Mouse (Mus musculus): ENCODE measurements at regions not wholly inside any gene's neighbourhood (a gene's known extent, or its start where the extent isn't known, plus 50 kb on each side); places are given as distances from the start of the nearest gene placed in this dataset.

DNA sequence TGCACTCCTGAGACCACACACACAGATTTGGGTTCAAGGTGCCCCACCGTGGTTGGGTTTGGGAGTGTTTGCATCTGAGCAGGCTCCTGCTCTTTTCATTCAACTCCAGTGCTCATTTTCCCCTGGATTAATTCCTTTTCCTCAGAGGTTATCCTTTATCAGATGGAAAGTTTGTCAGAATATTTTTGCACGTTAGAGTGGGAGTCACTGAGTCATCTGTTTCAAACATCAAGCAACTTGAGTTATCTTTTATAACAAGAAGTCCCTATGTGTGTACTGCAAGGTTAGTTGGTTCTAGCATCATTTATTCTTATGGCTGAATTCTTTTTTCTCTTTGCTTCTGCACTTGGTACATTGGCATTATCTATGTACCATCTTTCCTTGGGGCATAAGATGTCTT, 142.8 kb upstream of the Cxcr4 start:
- 78% methylated on average over 2 of the region's 2 CpGs for WGBS
- H3K9ac ChIP-seq (replicated peaks; ENCODE audit: low read length) = no peak overlapping the region
- no peak overlapping the region for H3K27ac ChIP-seq (replicated peaks; ENCODE audit: low read depth, low read length)
- H3K4me3 ChIP-seq (replicated peaks; ENCODE audit: low read depth, low read length) = no peak overlapping the region
- no peak overlapping the region for H3K4me2 ChIP-seq (ENCODE audit: low read length)
- H3K4me1 ChIP-seq (ENCODE audit: control insufficient read depth, insufficient read depth, low read length) = no peaks in the 10 kb centered on the region
- DNase-seq (no peak), ATAC-seq (ENCODE audit: low FRiP score, low TSS enrichment) (no peak)
- no peaks in the 10 kb centered on the region for H3K9me3 ChIP-seq (ENCODE audit: control insufficient read depth, low read length)
- no peaks in the 10 kb centered on the region for H3K27me3 ChIP-seq (ENCODE audit: control insufficient read depth, insufficient read depth, low read length)
- no peaks in the 10 kb centered on the region for H3K36me3 ChIP-seq (ENCODE audit: control insufficient read depth, insufficient read depth, low read length)

DNA sequence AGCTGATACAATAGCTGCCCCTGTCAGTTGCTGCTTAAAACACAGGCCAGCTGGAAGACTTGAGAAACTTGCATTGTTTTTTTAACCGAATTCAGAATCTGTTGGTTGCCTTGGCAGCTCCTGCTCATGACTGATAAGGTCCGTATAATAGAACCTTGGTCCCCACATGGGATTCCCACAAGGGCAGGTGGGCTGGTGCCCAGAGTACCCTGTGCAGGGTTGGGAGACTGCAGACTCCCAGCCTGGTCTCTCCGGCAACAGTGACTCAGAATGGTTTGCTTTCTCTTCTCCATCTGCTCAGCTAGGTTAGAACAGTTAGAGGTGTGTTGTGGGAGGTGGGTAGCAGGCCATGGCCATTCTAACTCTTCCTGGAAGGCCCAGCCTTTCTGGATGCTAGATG, 139.4 kb upstream of the Cxcr4 start:
- Histone ChIP-seq H3K9ac (replicated peaks; ENCODE audit: low read length) (no peak overlapping the region), H3K4me1 (ENCODE audit: control insufficient read depth, insufficient read depth, low read length) (no peaks in the 10 kb centered on the region), H3K4me2 (ENCODE audit: low read length) (no peak overlapping the region), H3K27ac (replicated peaks; ENCODE audit: low read depth, low read length) (no peak overlapping the region), H3K27me3 (ENCODE audit: control insufficient read depth, insufficient read depth, low read length) (no peaks in the 10 kb centered on the region), H3K36me3 (ENCODE audit: control insufficient read depth, insufficient read depth, low read length) (no peaks in the 10 kb centered on the region), H3K4me3 (replicated peaks; ENCODE audit: low read depth, low read length) (no peak overlapping the region), H3K9me3 (ENCODE audit: control insufficient read depth, low read length) (no peaks in the 10 kb centered on the region)
- DNase-seq (peak; percentile 6), ATAC-seq (ENCODE audit: low FRiP score, low TSS enrichment) (no peak)
- WGBS = 67% methylated on average over 3 of the region's 3 CpGs

GRCm38 (mm10) chr1:128724433-128725091, 132.5 kb upstream of the Cxcr4 start:
- Histone ChIP-seq H3K4me2 (ENCODE audit: low read length) (no peak overlapping the region), H3K9me3 (ENCODE audit: control insufficient read depth, low read length) (no peaks in the 10 kb centered on the region), H3K36me3 (ENCODE audit: control insufficient read depth, insufficient read depth, low read length) (no peaks in the 10 kb centered on the region), H3K27me3 (ENCODE audit: control insufficient read depth, insufficient read depth, low read length) (no peaks in the 10 kb centered on the region), H3K4me3 (replicated peaks; ENCODE audit: low read depth, low read length) (no peak overlapping the region), H3K4me1 (ENCODE audit: control insufficient read depth, insufficient read depth, low read length) (no peaks in the 10 kb centered on the region), H3K9ac (replicated peaks; ENCODE audit: low read length) (no peak overlapping the region), H3K27ac (replicated peaks; ENCODE audit: low read depth, low read length) (no peak overlapping the region)
- DNase-seq (no peak), ATAC-seq (ENCODE audit: low FRiP score, low TSS enrichment) (no peak)
- 90% methylated on average over 6 of the region's 6 CpGs for WGBS

DNA sequence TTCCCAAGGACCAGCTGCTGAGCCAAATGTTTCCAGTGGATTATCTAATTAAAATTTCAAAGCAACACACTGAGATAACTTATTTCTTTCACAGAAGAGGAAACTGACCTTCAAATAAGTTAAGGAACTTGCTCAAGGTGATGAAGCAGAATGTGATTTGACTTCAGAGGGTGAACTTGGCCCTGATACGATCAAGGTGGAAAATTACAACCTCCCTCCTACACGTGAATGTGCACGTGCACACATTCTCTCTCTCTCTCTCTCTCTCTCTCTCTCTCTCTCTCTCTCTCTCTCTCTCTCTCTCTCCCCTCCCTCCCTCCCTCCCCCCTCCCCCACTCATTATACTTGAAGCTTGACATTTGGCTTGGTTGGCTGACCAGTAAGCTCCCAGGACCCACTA, 131.8 kb upstream of the Cxcr4 start:
- WGBS = 58% methylated on average over 3 of the region's 3 CpGs
- Histone ChIP-seq H3K4me1 (ENCODE audit: control insufficient read depth, insufficient read depth, low read length) (no peaks in the 10 kb centered on the region), H3K36me3 (ENCODE audit: control insufficient read depth, insufficient read depth, low read length) (no peaks in the 10 kb centered on the region), H3K9ac (replicated peaks; ENCODE audit: low read length) (no peak overlapping the region), H3K9me3 (ENCODE audit: control insufficient read depth, low read length) (no peaks in the 10 kb centered on the region), H3K27me3 (ENCODE audit: control insufficient read depth, insufficient read depth, low read length) (no peaks in the 10 kb centered on the region), H3K4me3 (replicated peaks; ENCODE audit: low read depth, low read length) (no peak overlapping the region), H3K27ac (replicated peaks; ENCODE audit: low read depth, low read length) (no peak overlapping the region), H3K4me2 (ENCODE audit: low read length) (no peak overlapping the region)
- ATAC-seq (ENCODE audit: low FRiP score, low TSS enrichment) (no peak), DNase-seq (no peak)

GRCm38 (mm10) chr1:128722061-128722471, 130.0 kb upstream of the Cxcr4 start:
- H3K4me2 ChIP-seq (ENCODE audit: low read length) = no peak overlapping the region
- no peaks in the 10 kb centered on the region for H3K27me3 ChIP-seq (ENCODE audit: control insufficient read depth, insufficient read depth, low read length)
- H3K27ac ChIP-seq (replicated peaks; ENCODE audit: low read depth, low read length) = no peak overlapping the region
- H3K4me1 ChIP-seq (ENCODE audit: control insufficient read depth, insufficient read depth, low read length) = no peaks in the 10 kb centered on the region
- DNase-seq (no peak), ATAC-seq (ENCODE audit: low FRiP score, low TSS enrichment) (no peak)
- H3K36me3 ChIP-seq (ENCODE audit: control insufficient read depth, insufficient read depth, low read length) = no peaks in the 10 kb centered on the region
- H3K4me3 ChIP-seq (replicated peaks; ENCODE audit: low read depth, low read length) = no peak overlapping the region
- H3K9ac ChIP-seq (replicated peaks; ENCODE audit: low read length) = no peak overlapping the region
- H3K9me3 ChIP-seq (ENCODE audit: control insufficient read depth, low read length) = no peaks in the 10 kb centered on the region
- 88% methylated on average over 2 of the region's 2 CpGs for WGBS

- Histone ChIP-seq H3K9me3 (ENCODE audit: control insufficient read depth, low read length) (no peaks in the 10 kb centered on the region), H3K4me2 (ENCODE audit: low read length) (no peak overlapping the region), H3K4me1 (ENCODE audit: control insufficient read depth, insufficient read depth, low read length) (no peaks in the 10 kb centered on the region), H3K27me3 (ENCODE audit: control insufficient read depth, insufficient read depth, low read length) (no peaks in the 10 kb centered on the region), H3K36me3 (ENCODE audit: control insufficient read depth, insufficient read depth, low read length) (no peaks in the 10 kb centered on the region), H3K27ac (replicated peaks; ENCODE audit: low read depth, low read length) (no peak overlapping the region), H3K4me3 (replicated peaks; ENCODE audit: low read depth, low read length) (no peak overlapping the region), H3K9ac (replicated peaks; ENCODE audit: low read length) (no peak overlapping the region)
- DNase-seq (no peak), ATAC-seq (ENCODE audit: low FRiP score, low TSS enrichment) (no peak)
- 61% methylated on average over 6 of the region's 6 CpGs for WGBS
Measured at GRCm38 (mm10) chr1:128714843-128715242, 122.8 kb upstream of the Cxcr4 start.

GRCm38 (mm10) chr1:128712876-128713275, 120.8 kb upstream of the Cxcr4 start:
- no peak for ATAC-seq (ENCODE audit: low FRiP score, low TSS enrichment)
- Histone ChIP-seq H3K27me3 (ENCODE audit: control insufficient read depth, insufficient read depth, low read length) (no peaks in the 10 kb centered on the region), H3K9ac (replicated peaks; ENCODE audit: low read length) (no peak overlapping the region), H3K36me3 (ENCODE audit: control insufficient read depth, insufficient read depth, low read length) (no peaks in the 10 kb centered on the region), H3K9me3 (ENCODE audit: control insufficient read depth, low read length) (no peaks in the 10 kb centered on the region), H3K27ac (replicated peaks; ENCODE audit: low read depth, low read length) (no peak overlapping the region), H3K4me1 (ENCODE audit: control insufficient read depth, insufficient read depth, low read length) (no peaks in the 10 kb centered on the region), H3K4me3 (replicated peaks; ENCODE audit: low read depth, low read length) (no peak overlapping the region), H3K4me2 (ENCODE audit: low read length) (no peak overlapping the region)
- 68% methylated on average over 7 of the region's 7 CpGs for WGBS
- DNase-seq = no peak

DNA sequence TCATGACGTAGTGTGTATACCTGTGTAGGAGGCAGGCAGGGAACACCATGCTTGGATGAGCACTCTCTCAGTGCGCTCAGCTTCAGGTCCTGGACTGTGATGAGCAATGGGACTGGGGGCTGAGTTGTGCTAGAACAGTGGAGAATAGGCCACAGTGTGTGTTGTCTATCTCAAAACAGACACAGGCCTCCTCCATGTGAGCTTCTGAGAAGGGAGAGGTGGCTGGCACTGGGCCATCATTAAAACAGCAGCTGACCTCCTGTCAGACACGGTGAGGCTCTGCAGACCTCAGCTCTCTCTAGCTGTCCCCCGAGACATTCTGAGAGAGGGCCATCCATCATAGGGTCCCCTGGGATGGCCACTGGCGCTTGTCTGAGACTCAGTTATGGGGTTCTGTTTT, 119.0 kb upstream of the Cxcr4 start:
- Histone ChIP-seq H3K4me2 (ENCODE audit: low read length) (no peak overlapping the region), H3K27ac (replicated peaks; ENCODE audit: low read depth, low read length) (no peak overlapping the region), H3K9ac (replicated peaks; ENCODE audit: low read length) (no peak overlapping the region), H3K4me1 (ENCODE audit: control insufficient read depth, insufficient read depth, low read length) (no peaks in the 10 kb centered on the region), H3K4me3 (replicated peaks; ENCODE audit: low read depth, low read length) (no peak overlapping the region), H3K27me3 (ENCODE audit: control insufficient read depth, insufficient read depth, low read length) (no peaks in the 10 kb centered on the region), H3K9me3 (ENCODE audit: control insufficient read depth, low read length) (no peaks in the 10 kb centered on the region), H3K36me3 (ENCODE audit: control insufficient read depth, insufficient read depth, low read length) (no peaks in the 10 kb centered on the region)
- peak; percentile 37 for ATAC-seq (ENCODE audit: low FRiP score, low TSS enrichment)
- DNase-seq = no peak
- WGBS = 71% methylated on average over 5 of the region's 5 CpGs

GRCm38 (mm10) chr1:128707747-128708146, 115.7 kb upstream of the Cxcr4 start:
- 97% methylated on average over 6 of the region's 6 CpGs for WGBS
- H3K4me2 ChIP-seq (ENCODE audit: low read length) = no peak overlapping the region
- no peaks in the 10 kb centered on the region for H3K4me1 ChIP-seq (ENCODE audit: control insufficient read depth, insufficient read depth, low read length)
- no peaks in the 10 kb centered on the region for H3K27me3 ChIP-seq (ENCODE audit: control insufficient read depth, insufficient read depth, low read length)
- no peak overlapping the region for H3K9ac ChIP-seq (replicated peaks; ENCODE audit: low read length)
- H3K27ac ChIP-seq (replicated peaks; ENCODE audit: low read depth, low read length) = no peak overlapping the region
- ATAC-seq (ENCODE audit: low FRiP score, low TSS enrichment) = no peak
- H3K9me3 ChIP-seq (ENCODE audit: control insufficient read depth, low read length) = no peaks in the 10 kb centered on the region
- no peaks in the 10 kb centered on the region for H3K36me3 ChIP-seq (ENCODE audit: control insufficient read depth, insufficient read depth, low read length)
- no peak for DNase-seq
- no peak overlapping the region for H3K4me3 ChIP-seq (replicated peaks; ENCODE audit: low read depth, low read length)
